Mouse (Mus musculus): ENCODE data around the gene Rab40c.

Gene Rab40c

DNA sequence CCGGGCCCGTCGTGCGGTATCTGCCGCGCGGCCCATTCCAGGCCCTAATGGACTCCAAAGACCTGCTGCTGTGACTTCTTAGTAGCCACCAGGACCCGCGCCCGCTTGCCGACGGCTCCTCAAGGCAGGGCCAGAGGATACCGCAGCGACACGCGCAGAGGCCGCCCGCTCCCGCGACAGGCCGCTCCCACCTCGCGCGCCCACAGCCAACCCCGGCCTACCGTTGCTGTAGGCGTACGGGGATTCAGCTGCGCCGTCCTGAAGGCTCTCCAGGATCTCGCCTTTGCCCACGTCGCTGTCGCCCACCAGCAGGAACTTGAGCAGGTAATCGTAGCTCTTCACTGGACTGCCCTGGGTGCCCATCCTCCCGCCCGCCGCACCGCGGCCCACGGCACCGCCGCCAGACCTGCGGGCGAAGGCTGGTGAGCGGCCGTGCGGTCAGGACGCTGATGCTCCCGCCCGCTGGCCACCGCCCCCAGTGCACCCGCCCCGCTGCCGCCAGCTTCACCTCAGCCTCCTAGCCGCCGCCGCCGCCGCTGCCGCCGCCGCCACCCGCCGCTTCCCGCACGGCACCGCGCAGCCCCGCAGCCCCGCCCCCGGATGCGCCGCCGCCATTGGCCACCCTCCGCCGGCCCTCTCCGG, at the start of gene Rab40c:
Rab40c (minus strand) TSS at position 584 of the 642 bp plus-strand sequence.
- DNase-seq: peak; percentile 62

DNA sequence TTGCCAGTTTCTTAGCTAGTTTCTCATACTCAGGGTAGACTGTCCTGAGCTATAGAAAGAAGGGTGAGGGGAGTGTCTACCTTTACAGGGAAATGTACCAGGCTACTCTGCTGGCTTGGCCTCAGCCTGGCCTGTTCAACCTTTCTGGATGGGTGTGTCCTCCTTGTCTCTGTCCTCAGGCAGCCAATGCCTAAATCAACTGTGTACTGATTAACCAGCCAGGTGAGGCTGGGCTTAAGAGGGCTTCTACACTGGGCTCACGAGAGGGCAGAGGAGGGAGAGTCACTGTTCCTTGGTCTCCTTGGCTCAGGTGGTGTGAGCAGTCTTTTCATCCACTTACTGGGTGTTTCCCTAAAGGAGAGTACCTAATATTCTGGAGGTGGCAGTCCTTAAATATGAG, 48.6 kb upstream of the Rab40c start:
- no peak for DNase-seq

DNA sequence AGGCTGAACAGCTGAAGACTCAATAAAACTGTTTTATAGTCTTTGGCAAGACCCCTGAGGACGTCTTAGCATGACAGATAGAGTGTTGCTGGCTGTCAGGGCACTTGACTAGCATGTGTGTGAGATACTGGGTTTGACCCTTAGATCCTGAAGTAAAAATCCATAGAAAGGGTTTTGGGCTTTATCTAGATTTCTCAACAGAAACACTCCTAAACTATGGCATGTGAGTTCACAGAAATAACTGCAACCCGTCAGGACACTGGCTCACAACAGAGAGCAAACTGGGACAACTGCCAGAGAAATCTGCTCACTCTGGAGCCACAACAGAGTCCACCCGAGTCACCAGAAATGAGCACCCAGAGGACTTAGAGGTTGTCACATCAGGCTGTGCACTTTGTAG, 48.1 kb upstream of the Rab40c start:
- no peak for DNase-seq

DNA sequence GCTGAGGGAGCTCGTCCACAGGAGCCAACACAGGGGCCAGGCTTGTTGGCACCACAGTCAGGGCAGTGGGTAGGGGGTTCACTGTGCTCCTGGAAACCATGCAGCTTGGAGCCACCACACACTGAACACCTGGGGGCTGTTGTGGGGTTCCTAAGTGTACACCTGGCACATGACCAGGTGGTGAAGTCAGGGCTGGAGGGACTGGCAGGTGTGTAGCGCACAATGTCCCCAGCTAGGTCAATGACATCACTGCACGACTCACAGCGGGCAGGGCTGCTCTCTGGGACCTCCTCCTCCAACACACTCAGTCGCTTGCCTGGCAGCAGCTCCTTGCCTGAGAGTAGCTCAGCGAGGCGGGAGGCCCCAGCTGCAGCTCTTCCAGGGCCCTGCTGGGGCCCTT, 44.7 kb upstream of the Rab40c start:
- no peak for DNase-seq

DNA sequence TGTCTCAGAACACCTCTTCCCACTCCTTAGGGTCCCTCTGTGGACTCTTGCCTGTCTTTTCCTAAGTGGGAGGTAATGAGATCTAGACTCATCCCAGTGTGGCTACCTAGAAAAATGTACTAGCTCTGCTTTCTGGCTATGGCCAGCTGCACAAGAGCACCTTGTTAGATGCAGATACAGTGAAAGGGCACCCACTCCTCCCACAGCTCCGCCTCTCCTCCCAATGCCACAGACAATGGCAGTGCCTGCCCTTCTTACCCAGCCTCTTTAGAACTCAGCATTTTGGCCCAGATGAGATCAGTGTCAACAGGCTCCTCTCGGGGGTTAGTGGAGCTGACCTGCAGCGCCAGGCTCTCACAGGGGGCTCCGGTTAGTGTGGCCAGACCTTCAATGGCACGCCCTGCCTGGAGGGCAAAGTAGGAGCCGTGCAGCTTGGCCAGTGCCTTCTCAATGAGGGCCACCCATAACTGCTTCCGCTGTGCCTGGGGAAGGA, 42.9 kb upstream of the Rab40c start:
- no peak for DNase-seq

DNA sequence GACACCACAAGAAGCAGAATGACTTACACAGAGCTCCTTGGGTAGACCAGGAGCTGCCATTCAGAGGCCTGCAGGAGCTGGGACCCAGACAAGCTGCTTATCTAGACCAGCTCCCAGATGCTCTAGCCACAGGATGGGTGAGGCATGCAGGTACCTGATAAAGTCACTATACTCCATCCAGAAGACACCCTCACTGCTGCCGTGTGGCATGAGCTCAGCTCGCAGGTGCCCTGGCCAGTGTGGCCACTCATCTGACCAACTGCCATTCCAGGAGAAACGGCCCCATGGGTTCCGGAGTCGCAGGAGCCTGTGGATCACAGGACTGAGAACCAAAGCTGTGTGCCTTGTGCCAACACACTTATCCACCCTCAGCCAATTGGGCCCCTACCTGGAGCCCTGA, 42.0 kb upstream of the Rab40c start:
- no peak for DNase-seq

DNA sequence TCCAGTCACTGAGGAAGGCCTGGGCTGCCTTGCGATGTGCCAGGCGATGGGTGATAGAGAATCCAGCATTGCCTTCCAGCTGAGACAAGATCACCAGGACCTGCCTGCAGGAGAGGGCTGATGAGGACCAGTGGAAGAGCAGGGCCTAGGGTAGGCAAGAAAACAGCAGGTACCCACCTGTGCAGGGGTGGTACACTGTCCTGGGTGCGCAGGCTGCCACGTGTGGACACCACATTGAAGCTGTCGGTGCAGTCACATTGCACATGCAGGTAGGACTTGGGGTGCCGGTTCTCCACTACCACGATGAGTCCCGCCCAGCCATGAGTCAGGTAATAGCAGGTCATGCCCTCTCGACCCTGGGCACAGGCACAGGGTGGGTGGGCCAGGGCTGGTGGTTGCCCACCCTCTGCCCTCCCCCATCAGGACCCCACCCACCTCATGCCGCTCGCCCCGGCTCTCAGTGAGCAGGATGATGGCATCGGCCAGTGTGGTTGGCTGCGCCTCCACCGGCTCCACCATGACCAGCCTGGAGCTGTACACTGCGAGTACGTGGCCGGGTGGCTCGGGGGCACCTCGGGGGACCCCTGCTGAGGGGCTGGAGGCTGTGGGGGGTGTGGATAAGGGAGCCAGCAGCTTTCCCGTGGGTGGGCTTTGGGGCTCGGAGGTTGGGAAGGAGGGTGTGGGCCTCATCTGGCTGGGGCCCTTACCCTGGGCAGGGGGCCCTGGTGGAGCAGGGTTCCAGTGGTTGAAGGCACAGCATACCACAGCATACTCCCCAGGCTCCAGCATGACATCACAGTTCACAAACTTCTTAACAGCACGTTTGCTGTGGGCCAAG, 40.3 kb upstream of the Rab40c start:
- no peak for DNase-seq

DNA sequence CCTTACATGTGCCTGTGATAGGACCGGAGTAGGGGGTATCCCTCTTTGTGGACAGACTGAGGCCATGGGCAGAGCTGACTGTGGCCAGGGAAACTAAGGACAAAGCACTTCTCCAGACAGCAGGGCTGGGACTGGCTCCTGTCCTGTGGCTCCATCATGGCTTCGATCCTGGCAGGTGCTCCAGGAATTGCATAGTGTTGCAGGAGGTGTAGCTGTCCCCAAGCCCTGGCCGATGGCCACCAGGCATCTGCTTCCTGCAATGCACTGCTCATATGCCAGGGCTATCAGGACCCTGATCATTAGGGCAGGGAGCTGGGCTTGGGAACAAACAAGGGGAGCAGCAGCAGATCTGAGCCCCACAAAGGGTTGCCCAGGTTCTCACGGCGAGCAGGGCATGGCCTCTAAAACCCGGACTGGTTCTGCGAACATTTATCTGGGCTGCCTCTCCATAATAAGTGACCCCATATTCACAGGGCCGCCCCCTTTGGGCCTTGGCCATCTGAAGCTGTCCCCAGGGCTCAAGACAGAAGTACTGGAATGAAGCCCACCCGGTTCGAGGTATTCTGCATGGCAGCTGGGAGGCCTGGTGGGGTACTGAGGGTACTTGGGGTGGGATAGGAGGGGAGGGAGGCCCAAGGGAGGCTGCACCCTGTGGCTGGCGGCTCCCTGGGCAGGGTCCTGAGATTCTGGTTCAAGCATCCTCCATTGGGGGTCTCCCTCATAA, 39.4 kb upstream of the Rab40c start:
- DNase-seq: no peak

DNA sequence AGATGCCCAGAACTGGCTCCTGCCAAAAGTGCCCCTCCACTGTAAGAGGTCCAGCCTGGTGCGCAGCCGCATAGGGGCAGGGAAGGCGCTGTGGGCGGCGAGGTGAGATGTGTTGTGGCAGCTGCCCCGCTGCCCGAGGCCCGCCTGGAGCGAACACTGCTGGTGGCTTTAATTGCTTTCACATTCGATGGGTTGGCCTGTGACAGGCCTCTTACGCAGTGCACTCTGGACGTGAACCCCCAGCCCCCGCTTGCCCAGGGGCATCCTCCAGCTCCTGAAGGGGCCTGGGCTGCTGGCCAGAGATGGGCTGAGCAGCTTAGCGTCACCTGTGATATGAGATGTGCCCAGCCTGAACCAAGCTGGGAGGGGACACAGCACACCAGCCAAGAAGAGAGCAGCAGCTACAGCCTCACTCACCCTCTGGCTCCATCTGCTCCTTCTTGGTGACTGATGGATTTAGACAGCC, 38.1 kb upstream of the Rab40c start:
- no peak for DNase-seq

DNA sequence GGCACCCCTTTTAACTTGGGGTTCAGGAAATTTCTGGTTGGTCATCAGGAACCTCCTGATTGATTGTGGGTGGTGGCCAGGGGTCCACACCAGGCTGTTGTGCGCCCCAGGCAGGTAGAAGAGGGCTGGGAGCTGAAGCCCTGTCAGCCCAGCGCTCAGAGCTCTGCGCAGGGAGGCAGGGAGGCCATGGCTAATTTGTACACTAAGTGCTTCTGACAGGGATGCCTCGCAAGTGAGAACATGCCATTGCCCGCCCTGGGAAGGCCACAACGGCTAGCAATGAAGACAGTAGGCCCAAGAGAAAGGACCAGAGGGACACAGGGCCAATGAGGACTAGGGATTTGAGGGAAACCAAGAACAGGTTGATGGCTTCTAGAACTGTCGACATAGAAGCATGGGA, 37.1 kb upstream of the Rab40c start:
- DNase-seq: no peak

DNA sequence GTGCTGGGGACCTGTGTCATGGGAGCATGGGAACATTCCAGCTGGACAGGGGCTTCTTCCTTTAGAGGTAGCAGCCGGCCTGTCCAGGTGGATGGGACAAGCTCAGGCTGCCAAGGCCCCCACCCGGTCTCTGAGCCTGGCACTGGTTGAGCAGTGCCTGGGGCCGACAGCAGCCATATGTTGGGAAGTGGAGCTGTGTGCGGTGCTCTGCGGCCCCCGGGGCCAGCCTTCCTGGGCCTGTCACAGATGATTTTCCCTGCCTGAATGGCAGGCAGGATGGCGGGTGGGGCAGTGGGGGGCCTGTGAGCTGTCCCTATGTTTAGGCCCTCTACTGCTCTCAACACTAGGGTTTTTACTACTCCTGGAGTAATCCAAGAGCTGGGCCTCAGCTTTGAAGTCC, 36.7 kb upstream of the Rab40c start:
- no peak for DNase-seq

DNA sequence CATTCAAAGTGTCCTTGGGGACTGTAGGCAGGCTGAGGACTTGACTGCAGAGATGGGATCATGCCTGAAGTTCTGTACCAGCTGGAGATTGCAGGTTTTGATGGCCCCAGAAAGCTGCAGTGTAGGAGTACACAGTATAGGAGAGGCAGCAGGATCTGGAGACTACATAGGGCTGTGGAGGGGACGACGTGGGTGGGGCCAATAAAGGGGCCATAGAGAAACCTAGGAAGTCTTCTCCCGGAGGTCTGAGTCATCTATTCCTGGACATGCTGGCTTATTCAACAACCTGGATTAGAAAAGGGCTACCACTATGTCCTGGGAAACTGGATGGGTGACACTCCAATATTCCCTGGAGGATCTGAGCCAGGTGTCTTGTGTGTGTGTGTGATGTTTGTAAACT, 36.2 kb upstream of the Rab40c start:
- no peak for DNase-seq

DNA sequence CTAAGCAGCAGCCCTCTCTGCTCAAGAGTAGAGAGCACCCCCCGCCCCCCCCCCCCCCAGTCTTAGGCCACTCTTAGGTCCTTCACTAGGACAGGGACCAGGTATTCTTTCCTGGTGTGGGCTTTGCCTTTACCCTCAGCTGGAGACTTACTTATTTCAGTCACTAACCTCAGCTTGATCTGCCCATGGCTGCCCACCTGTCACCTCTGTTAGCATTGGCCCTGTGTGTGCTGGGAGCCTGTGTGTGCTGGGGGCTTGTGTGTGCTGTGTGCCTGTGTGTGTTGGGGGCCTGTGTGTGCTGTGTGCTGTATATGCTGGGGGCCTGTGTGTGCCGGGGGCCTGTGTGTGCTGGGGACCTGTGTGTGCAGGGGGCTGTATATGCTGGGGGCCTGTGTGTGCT, 35.1 kb upstream of the Rab40c start:
- DNase-seq: no peak

DNA sequence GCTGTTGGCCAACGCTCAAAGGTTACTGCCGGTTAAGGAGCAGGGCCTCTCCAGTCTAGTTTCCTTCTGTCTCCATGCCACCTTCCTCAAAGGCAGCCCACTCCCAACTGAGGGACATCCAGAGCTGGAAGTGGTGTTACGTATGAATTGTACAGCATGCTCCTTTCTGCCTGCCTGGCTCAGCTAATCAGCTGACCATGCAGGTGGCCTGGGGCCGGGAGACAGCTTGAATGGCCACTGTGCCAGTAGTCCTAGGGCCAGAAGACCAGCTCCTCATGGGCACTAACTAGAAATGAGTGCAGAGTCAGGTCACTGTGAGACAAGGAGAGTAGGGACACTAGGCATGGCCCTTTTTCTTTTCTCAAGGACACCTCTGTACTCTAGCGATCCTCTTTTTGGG, 33.6 kb upstream of the Rab40c start:
- no peak for DNase-seq

DNA sequence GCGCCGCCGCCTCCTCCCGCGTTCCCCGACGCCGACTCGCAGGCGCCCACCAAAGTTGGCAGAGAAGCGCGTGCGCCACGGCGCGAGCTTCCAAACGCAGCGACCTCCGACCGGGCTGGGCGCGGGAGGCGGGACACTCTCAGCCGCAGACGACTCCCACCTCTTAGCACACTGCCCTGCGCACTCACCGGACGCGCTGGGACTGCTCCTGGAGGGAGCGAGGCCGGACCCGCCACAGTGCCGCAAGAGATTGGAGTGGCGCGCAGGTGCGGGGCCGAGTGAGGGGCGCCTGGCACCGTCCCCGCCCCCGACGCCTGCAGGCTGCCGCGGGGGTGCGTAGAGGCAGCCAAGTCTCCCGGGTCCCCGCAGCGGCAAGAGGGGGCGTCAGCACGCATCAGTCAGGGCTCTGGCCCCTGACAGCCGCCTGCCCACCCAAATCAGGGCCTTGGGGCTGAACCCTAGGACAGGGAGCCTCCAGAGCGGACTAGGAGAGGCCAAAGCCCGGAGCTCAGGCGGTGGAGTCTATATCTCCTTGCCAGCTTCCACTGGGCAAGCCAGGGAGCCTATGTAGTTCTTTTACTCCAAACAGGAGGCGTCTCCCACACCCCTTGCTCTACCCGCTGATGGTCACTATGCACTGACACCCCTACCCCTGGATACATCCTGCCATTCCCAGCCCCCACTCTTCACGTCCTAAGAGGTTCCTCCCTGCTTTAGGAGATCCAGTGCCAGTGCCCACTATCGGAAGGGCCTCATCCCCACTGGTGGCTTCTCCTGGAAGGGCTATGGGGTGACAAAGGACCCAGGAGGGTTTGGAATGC, 32.5 kb upstream of the Rab40c start, which contains the start of gene A930017K11Rik:
A930017K11Rik (minus strand) TSS at position 763 of the 821 bp plus-strand sequence.
- DNase-seq: no peak

DNA sequence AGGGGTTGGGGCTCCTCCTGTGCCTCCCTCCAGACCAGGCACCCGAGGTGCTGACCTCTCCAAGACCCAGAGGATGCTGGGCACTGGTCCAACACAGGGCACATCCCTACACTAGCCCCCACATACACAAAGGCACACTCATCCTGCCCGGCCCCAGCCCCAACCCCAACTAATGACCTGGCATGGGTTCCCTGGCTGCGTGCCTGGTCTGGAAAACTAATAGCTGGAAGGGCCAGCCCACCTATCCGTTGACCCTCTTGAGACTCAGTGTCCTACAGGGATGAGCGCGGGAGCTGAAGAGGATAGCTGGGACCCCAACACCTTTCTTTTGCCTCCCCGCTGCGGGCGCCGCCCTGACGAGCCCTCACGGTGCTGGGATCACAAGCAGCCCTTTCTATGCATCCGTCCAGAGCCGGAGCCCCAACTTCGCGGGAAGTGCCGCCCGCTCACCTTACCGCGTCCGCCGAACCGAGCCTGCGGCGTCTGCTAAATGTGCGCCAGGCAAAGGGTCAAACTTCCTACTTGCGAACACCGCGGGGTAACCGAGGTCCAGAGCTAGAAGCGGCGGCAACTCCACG, 31.8 kb upstream of the Rab40c start:
- no peak for DNase-seq

DNA sequence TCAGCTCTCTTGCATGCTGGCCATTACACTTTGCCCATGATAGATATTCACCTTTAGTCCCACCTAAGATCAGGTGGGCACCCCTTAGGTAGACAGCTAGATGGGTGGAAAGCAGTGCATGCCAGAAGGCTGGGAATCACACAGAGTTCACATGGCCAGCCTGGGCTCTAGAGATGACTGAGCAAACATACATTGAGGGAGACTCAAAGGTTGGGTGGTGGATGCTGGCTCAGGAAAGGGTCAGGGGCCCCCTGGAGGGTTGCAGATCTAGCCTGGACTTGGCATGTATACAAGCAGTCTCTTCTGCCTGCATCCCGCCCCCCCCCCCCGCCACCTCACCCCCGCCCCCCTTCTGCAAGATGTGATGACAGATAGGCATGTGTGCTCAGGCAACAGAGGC, 31.2 kb upstream of the Rab40c start:
- no peak for DNase-seq

DNA sequence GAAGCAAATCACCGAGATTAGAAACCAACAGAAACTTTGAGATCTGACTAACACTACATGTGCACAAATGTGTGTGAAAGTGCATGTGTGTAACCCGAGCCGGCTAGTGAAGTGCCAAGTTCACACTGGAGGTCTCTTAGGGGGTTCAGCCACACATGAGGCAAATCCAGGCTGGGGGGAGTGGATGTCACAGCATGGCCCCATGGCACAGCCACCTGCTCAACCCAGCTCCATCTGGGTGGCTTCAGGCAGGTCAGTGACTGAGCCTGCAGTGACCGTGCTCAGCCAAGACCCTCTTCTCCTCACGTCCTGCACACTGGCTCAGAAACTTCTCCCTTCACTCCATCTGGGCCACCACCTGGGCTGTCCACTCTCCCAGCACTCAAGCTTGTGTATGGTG, 30.5 kb upstream of the Rab40c start:
- no peak for DNase-seq

DNA sequence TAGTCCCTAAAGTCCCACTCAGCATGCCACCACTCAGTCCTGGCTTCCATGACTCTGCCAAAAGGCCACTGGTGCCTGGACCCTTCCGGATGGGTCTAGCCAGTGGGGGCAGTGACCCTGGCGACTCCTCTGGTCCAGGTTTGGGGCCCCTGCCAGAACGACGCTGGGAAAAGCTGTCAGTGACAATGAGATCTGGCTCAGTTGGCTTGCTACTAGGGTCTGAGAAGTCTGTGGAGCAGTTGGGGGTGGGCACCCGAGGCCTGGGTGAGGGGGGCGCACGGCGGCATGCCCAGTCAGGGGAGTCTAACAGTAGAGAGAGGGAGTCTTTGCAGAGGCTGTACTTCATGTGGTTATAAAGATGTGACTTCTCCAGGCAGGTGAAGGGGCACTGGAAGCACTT, 28.5 kb upstream of the Rab40c start:
- DNase-seq: no peak

DNA sequence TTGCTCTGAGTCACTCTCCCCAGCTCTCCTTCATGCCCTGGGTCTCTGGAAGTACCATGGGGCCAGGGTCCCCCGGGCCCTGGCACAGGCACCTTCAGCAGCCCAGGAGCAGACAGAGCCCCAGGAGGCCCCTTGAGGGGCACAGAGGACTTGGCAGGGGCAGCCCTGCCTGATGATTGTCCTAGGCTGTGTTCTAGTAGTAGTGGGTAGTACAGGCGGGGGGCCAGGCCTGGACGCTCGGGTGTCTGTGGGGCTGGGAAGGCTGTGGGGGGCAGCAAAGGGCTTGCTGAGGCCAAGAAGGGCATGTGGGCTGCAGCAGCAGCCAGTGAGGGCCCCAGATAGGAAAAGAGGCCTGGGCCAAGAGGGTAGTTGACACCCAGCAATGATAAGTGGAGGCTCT, 28.0 kb upstream of the Rab40c start:
- no peak for DNase-seq

DNA sequence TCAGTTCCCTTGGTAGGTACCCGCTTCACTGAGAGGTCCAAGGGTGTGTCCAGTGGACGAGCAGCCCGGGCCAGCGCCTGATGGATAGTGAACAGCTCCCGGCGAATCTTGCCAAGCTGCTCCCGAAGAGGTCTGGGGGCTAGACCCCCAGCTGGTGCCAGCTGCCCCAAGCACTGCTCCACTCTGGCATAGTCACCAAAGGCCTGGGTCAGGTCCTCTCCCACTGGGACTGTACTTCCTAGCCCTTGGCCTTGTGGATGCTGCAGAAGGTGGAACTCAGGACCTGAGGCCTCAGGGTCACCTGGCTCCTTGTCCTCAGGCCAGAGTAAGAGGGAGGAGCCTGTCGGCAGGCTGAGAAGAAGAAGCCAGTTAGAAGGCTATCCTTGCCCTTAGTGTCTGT, 27.4 kb upstream of the Rab40c start:
- no peak for DNase-seq

DNA sequence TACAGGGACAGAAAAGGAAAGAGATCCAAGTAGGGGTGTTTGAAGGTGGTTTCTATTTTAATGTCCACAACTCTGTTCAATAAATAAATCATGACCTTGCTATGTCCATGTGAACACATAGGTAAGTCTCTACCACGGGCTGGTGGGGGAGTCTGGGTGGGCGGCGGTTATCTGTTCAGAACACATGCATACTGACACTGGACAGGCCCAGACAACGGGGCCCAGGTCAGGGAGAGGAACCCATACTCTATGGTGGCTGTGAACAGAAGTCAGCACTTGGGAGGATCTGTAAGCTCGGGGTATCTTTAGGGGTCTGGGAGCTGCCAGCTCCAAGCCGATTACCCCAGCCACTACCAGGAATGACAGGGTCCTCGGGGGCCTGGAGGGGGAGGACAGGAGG, 26.8 kb upstream of the Rab40c start:
- DNase-seq: no peak

Data from right cerebral cortex, adult 18-20 months (tissue).